Mouse (Mus musculus): ENCODE data around the gene Maml2.
"Not testable (repeated sequence)": the region's sequence is repeated elsewhere in the genome, so short reads cannot be mapped to it uniquely, and the experiment has no call there.

The Maml2 gene

DNA sequence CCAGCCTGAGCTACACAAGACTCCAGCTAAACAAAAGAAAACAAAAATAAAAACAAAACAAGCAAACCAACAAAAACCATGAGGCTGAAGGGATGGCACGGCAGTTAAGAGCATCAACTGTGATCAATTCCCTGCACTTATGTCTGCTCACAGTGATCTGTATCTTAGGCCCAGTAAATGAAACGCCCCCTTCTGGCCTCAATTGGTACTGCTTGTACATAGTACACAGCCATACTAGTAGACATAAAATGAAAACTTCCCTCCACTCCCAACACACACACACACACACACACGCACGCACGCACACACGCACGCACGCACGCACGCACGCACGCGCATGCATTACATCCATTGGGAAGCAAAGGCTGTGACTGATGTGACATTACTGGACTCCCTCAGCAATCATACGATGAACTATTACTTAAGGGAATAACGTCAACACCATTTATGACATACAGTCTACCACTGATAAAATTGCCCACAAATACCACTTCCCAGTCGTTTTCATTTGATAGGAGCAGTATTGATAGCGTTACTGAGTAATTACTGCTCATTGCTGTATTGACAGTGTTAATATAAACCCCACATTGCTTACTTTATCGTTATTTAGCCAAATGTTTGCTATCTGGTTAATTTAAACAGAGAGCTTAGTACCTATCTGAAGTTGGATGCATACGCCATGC is 389.4 kb downstream of the Maml2 start:
- DNase-seq, result peak in 1 of 2 experiments; percentile 34

DNA sequence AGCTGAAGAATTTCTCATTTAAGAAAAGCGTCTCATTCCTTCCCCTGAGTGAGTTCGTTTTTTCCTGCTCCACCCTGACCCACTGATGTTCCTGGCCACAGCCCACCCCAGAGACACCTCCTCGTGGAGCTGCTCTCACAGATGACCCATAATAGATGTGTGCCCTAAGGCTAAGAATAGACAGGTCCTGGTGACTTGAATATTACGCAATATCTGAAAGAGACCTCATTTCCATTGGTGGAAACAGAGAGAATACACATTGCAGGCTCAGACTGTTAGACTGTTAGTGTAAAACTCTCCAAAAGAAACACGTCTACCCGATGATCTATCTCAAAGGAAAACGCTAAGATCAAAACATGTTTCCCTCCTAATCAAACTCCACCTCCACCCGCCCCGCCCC is 391.2 kb downstream of the Maml2 start:
- DNase-seq, result no peak

- no peak for DNase-seq
These were observed 392.6 kb downstream of the Maml2 start for GRCm38 (mm10) chr9:13690321-13690720.

- no peak for DNase-seq
These were observed 396.0 kb downstream of the Maml2 start for GRCm38 (mm10) chr9:13693693-13694284.

DNA sequence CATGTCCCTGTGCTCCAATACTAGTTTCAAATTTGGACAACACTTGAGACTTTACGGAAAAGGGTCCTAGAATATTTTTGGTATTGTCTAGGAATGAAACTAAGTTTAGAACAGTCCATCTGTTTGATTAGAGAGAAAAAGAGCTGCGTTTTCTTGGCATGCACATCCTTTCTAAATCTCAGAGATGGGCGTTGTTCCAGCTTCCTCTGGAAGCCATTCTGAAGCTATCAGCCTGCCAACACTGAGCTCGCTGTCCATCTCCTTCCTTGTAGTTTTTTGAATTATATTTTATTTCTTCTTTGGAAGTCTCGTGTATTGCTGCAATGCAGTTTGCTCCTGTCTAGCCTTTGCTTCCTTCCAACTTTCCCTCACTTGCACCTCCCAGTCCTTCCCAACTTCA is 396.5 kb downstream of the Maml2 start:
- peak in 1 of 2 experiments; percentile 62 for DNase-seq

DNA sequence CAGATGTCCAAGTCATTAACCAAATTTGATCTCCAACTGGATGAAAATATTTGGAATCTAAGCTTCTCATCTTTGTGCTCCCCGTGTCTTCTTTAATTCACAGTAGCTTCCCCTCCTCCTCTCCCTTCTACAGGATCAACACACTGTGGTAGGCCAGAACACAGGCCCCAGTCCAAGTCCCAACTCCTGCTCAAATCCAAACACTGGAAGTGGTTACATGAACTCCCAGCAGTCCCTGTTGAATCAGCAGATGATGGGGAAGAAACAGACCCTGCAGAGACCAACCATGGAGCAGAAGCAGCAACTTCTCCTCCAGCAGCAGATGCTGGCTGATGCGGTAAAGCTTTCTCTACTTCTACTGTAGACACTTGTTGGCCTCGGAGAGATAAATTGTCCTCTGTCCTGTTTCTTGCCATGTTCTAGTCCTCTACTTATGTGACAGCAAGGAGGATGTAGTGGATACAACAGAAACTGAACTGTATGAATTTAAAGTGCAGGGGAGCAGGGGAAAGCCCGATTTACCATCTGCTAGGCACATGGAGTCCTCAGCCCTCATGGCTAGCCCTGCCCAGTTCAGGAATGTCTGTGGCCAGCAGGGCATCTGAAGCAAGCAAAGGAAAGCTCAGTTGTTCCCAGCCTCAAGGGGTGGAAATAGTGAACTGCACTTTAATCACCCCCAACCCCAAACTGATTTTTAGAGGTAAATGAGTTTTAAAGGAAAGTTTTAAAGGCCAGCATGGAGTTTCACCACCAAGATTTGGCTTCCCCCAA is 399.5 kb downstream of the Maml2 start:
- DNase-seq, result no peak

DNA sequence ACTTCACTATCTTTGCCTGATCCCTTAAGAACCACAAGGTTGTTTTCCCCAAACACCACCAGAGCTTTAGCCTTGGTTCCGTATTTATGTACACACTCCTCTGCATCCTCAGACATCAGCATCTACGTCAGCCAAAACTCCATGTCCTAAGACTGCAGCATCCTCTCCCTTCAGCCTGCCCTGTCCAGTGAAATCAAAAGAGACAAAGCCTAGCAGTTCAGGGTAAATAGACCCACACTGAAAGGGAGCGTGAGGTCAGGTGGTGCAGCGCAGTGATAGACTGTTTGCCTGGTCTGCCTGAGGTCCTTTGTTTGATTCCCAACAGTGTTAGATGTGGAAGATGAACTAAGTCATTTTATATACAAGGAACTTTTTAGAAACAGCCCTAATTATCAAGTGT is 400.1 kb downstream of the Maml2 start:
- no peak for DNase-seq

DNA sequence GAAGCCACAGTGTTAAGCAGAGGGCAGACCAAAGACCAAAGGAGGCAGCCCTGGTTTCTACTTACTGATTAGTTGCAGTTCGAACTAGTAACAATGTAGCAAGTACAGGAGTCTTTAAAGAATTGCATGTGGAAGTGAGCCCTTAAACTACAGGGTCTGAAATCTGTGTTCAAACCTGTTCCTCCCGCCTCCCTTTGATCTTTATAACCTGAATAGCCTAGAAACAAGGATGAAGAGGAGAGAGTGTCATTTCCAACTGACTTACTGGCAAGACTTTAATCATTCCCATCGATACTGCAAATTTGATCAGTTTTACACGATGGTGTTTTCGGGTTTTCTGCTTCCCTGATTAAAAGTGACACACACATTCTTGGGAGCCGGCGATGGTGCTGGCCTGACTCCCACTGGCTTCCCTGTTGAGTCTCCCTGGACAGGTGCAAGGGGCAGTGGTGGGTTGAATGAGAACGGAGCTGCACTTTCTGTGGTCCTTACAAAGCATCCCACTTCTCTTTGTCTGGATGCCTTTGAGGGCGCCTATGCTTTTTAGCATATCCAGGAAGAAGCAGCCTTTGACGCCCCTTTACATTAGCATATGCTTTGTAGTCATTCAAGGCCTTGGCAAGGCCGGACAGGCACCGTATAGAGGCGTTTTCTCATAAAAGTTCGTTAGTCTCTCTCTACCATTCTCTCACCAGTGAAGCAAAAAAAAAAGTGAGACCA is 401.5 kb downstream of the Maml2 start:
- no peak for DNase-seq

GRCm38 (mm10) chr9:13699781-13700116 is 402.0 kb downstream of the Maml2 start:
- no peak for DNase-seq

GRCm38 (mm10) chr9:13701773-13702172 is 404.0 kb downstream of the Maml2 start:
- DNase-seq, result no peak

GRCm38 (mm10) chr9:13703100-13703499 is 405.3 kb downstream of the Maml2 start:
- no peak for DNase-seq

- no peak for DNase-seq
These were observed 407.2 kb downstream of the Maml2 start for GRCm38 (mm10) chr9:13704917-13705316.

- DNase-seq, result no peak
These were observed 409.4 kb downstream of the Maml2 start for GRCm38 (mm10) chr9:13707066-13707555.

GRCm38 (mm10) chr9:13709436-13709835 is 411.7 kb downstream of the Maml2 start:
- DNase-seq, result no peak

GRCm38 (mm10) chr9:13715891-13716290 is 418.1 kb downstream of the Maml2 start:
- DNase-seq, result not testable (repeated sequence)

DNA sequence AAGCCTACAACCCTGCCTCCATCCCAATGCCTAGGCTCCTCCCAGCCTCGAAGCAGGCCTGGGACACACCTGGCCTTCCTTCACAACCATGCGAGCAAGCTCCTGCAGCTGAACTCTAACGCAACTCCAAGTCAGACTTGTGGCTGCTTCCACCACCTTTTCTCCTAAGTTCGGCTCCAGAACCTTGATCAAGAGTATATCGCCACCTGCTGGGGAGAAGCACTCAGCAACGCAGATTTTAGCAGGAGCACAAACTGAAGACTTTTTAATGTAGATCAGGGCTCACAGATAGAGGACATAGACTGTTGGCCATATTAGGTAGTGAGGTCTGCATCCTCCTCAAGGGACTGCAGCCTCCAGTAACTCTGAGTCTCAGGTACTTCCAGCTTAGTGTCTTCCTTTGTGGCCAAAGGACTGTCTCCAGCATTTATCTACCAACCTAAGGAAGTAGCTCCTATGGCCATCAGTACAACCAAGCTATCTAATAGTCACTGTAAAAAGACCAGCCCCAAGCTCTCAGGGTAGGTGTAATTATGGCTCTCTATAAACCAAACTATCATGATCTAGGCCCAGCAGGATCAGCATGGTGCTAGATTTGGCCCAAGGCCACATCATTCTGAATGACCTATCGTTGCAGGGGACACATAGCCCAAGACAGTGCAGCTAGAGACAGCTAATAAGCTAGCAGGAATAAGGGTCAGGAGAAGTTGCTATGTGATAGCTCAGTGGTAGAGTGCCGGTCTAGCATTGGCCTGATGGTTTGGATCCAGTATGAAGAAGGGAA is 418.8 kb downstream of the Maml2 start:
- DNase-seq, result peak; percentile 80 to 91

DNA sequence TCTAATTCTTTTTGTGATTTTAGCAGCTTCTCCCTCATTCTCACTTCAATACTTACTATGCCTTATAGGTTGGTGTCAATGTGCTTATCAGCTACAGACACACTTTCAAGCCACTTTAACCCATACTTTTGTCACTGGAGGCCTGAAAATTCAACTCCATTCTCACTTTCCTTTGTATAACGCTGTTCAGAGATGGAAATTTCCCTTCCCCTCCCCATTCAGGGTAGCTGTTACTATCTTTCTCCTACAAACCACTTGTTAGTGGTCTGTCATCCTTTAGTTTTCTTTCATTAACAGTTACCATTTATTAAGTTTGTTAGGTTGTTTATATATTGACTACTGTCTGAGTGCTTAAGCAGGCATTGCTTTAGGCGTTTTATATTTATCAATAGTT is 450.6 kb downstream of the Maml2 start, which contains the start of gene Mtmr2:
Gene Mtmr2 (plus strand): TSS at position 7 of the 394 bp plus-strand sequence.
- DNase-seq, result no peak

DNA sequence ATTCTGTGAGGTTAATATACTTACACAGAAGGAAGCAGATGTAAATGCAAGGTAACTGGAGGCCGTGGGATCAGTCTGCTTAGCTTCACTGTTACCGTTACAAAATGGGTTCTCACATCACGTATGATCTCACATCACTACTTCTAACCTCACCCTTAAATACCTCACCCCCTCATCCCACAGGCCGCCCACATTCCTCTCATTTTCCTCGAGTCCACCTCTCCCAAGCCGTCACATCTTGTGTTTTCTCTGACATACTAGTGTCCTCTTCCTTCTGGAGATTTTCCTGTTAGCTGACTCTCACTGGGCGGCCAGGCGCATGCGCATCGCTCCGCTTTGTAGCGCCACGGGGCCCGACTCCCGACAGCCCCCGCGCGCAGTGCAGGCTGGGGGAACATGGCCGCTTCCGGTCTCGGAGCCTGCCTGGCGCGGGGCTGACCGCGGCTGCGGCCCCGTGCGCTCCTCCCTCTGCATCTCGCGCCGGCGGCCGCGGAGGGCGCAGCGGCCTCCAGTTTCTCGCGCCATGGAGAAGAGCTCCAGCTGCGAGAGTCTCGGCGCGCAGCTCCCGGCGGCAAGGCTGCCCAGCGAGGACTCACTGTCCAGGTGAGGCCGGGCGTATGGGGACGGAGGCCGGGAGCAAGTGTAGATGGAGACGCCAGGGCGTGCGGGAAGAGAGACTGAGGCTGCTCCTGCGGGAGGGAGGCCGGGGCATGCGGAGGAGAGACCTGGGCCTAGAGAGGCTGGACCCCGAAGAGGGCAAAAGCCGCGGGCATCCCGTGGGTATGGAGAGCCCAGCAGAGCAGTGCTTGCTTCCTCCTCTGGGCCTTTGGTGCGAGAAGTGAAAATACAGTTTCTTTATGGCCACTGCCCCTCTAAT is 451.3 kb downstream of the Maml2 start:
- DNase-seq, result peak; percentile 97 to 98

GRCm38 (mm10) chr9:13749675-13749998 is 451.9 kb downstream of the Maml2 start:
- DNase-seq, result no peak

GRCm38 (mm10) chr9:13752543-13752942 is 454.8 kb downstream of the Maml2 start:
- peak; percentile 25 to 44 for DNase-seq
